Mouse (Mus musculus): ENCODE data around the gene Hsp90ab1. TPM values are rescaled to one million over a fixed set of nuclear protein-coding genes. Genes with fewer than 3 reads are reported as not detected.

The Hsp90ab1 gene
- total RNA-seq, 2 experiments from 2014 or later = 1,675 to 1,723 TPM

- DNase-seq (ENCODE audit: extremely low spot score in 1 of 2, low spot score in 2 of 2) = peak; percentile 64 to 65
- intact Hi-C loops (cut with DNase I) = no loop called here
These were observed 24.2 kb downstream of the Hsp90ab1 start for GRCm38 (mm10) chr17:45548541-45549512.

GRCm38 (mm10) chr17:45547461-45548190 lies 25.4 kb downstream of the Hsp90ab1 start:
- no peak for DNase-seq (ENCODE audit: extremely low spot score in 1 of 2, low spot score in 2 of 2)
- intact Hi-C loops (cut with DNase I) = no loop called here

- intact Hi-C loops (cut with DNase I) = no loop called here
- DNase-seq (ENCODE audit: extremely low spot score in 1 of 2, low spot score in 2 of 2) = peak in 1 of 2 experiments; percentile 22
These were observed 26.1 kb downstream of the Hsp90ab1 start for GRCm38 (mm10) chr17:45546941-45547340.

DNA sequence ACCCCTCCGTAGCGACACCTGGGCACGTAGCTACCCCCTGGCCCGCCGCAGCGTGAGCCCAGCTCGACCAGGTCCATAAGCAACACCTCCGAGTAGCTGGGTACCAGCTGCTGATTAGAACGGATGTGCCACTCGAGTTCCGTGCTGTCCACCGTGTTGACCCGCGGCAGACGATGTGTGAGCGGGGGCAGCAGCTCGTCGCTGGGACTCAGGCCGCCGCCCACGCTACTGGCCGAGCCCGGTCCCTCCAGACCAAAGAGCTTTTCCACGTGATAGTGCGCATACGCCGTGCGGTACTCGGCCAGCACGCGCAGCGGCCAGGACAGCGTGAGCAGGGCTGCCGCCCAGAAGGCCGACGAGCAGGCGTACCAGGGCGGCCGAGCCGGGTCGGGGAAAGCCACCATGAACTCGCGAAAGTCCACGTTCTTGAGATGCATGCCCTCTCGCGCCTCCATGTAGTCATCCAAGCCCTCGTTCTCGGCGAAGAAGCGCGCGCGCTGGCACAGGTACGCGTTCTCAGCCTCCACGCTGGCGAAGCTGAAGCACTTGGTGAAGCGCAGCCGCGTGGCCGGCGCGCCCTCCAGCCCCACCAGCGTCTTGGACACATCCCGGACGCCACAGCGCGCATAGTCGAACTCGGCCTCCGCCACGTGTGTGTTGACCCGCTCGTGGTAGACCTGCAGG lies 27.7 kb downstream of the Hsp90ab1 start:
- DNase-seq (ENCODE audit: extremely low spot score in 1 of 2, low spot score in 2 of 2) = peak in 1 of 2 experiments; percentile 46
- intact Hi-C loops (cut with DNase I) = no loop called here

- intact Hi-C loops (cut with DNase I) = no loop called here
These were observed 28.2 kb downstream of the Hsp90ab1 start for GRCm38 (mm10) chr17:45544873-45545277.

DNA sequence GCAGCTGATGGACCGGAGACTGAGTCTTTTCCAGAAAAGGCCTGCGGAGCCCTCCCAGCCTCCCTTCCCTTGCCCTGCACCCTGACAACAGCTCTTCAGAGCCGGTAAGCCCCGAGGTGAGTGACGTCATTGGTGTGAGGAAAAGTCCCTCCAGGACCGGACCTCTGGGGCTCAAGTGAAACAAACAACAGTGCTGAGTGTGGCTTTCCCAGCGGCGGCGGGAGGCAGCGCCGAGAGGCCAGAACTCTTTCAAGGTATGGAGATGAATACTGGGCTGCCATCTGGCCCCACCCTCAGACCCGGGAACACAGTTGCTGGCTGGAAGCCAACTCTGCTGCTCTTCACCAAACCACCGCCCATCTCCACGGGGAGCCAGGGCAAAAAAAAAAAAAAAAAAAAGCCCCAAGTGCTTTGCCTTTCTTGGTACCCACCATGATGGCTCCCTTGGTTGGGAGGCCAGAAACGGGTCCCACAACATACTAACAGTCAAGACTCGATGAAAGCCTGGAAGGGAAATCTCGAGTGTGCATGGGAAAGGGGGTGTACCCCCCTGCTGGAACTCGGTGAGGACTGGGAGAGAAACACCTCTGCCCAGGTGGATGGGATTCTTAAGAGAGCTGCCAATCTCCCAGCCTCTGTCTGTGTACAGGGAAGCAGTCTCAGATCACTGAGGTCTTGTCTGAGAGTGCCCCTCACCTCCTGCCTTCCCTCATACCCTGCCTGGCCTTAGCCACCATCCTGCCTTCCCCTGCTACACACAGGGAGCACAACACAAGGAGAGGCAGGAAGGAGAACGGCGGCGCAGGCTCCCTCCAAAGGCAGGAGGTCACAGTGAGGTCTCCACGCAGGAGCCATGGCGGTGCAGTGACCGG lies 28.8 kb downstream of the Hsp90ab1 start:
- intact Hi-C loops (cut with DNase I) = no loop called here
- peak in 1 of 2 experiments; percentile 61 for DNase-seq (ENCODE audit: extremely low spot score in 1 of 2, low spot score in 2 of 2)

More at GRCm38 (mm10) chr17:45544873-45545277, 28.2 kb downstream of the Hsp90ab1 start:
- peak in 1 of 2 experiments; percentile 47 for DNase-seq (ENCODE audit: extremely low spot score in 1 of 2, low spot score in 2 of 2)

- DNase-seq (ENCODE audit: extremely low spot score in 1 of 2, low spot score in 2 of 2) = peak in 1 of 2 experiments; percentile 20
- intact Hi-C loops (cut with DNase I) = no loop called here
These were observed 30.0 kb downstream of the Hsp90ab1 start for GRCm38 (mm10) chr17:45543115-45543514.

DNA sequence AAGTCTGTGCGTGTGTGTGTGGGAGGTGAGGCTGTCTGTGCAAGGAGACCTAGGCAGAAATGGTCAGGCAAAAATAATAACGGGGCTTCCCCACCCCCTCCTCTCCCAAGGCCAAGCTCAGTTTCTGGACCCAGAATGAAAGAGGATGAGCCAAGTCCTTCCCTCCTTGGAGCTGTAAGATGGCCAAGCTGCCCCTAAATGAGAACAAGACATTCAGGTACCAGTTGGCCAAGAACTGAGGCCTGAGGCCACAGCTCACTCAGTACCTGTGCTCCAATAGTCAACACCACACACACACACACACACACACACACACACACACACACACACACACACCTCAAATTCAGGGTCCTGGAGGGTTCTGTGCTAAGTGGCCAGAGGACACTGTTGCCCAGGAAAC lies 30.4 kb downstream of the Hsp90ab1 start:
- intact Hi-C loops (cut with DNase I) = no loop called here
- no peak for DNase-seq (ENCODE audit: extremely low spot score in 1 of 2, low spot score in 2 of 2)

DNA sequence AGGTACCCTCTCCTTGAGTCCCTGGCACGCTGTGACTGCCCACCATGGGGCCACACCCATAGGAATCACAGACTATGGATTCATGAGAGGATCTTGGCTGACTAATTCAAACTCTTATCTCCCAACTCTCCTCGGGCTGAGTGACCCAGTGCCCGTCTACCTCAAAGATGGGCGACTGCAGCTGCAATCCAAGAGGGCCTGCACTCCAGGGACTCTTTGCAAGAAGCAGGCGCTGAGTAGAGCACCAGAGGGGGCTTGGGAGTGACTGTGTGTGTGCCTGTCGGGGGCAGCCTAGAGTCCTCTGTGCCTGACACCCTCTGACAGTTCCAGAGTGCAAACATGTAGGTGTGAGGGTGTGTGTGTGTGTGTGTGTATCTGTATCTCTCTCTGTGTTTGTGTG lies 30.9 kb downstream of the Hsp90ab1 start:
- intact Hi-C loops (cut with DNase I) = no loop called here
- DNase-seq (ENCODE audit: extremely low spot score in 1 of 2, low spot score in 2 of 2) = peak in 1 of 2 experiments; percentile 22

DNA sequence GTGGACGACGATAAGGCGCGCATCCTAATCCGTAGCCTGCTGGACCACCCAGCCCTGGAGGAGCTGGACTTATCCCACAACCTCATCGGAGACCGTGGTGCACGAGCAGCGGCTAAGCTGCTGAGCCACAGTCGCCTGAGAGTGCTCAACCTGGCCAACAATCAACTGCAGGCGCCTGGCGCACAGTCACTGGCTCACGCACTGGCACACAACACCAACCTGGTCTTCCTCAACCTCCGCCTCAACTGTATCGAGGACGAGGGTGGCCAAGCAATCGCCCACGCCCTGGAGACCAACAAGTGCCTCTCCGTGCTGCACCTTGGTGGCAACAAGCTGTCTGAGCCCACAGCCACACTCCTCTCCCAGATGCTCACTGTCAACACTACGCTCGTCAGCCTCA lies 33.4 kb downstream of the Hsp90ab1 start:
- intact Hi-C loops (cut with DNase I) = no loop called here
- DNase-seq (ENCODE audit: extremely low spot score in 1 of 2, low spot score in 2 of 2) = peak in 1 of 2 experiments; percentile 28

GRCm38 (mm10) chr17:45538394-45538793 lies 34.7 kb downstream of the Hsp90ab1 start:
- no peak for DNase-seq (ENCODE audit: extremely low spot score in 1 of 2, low spot score in 2 of 2)

GRCm38 (mm10) chr17:45536264-45536663 lies 36.8 kb downstream of the Hsp90ab1 start:
- DNase-seq (ENCODE audit: extremely low spot score in 1 of 2, low spot score in 2 of 2) = peak in 1 of 2 experiments; percentile 20
- intact Hi-C loops (cut with DNase I) = no loop called here

More at GRCm38 (mm10) chr17:45538394-45538793, 34.7 kb downstream of the Hsp90ab1 start:
- intact Hi-C loops (cut with DNase I) = no loop called here

GRCm38 (mm10) chr17:45532896-45533295 lies 40.2 kb downstream of the Hsp90ab1 start:
- intact Hi-C loops (cut with DNase I) = no loop called here
- DNase-seq (ENCODE audit: extremely low spot score in 1 of 2, low spot score in 2 of 2) = peak in 1 of 2 experiments; percentile 36

DNA sequence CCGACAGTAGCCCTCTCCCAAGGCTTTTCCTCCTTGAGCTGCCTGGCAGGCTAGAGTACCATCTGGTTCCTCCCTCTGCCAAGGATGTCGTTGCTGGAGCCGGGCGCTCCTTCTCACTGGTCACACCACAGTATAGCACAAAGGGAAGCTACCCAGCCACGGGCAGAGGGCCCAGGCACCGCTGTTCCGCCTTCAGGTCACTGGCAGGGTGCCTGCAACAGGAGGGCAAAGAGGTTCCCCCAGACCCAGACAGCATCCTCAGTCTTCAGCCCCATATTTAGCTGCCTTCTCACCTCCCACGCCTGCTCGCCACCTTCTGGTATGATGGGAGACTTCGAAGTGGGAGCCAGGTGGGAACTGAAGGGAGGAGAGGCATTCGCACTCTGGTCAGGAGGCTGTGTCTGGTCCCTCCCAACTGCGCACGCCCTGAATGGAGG lies 42.7 kb downstream of the Hsp90ab1 start:
- DNase-seq (ENCODE audit: extremely low spot score in 1 of 2, low spot score in 2 of 2) = peak; percentile 61 to 74
- intact Hi-C loops (cut with DNase I) = no loop called here

- intact Hi-C loops (cut with DNase I) = no loop called here
- DNase-seq (ENCODE audit: extremely low spot score in 1 of 2, low spot score in 2 of 2) = no peak
These were observed 46.5 kb downstream of the Hsp90ab1 start for GRCm38 (mm10) chr17:45526571-45526970.

DNA sequence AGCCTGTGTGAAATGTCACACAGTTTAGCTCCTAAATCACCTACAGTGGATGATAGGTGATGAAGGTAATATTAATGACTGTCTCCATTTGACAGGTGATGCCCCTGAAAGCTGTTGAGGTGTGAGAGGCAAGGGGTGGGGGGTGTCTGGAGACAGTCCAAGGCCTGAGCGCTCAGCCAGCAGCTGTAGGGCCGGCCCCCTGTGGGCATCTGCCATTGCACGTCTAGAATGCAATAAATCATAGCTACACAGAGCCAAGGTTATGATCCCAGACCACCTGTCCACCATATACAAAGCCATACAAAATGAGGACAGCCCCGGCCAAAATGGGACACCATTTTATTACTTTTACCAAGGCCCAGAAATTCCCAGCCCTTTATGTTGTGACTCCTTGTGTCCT lies 48.1 kb downstream of the Hsp90ab1 start:
- DNase-seq (ENCODE audit: extremely low spot score in 1 of 2, low spot score in 2 of 2) = peak in 1 of 2 experiments; percentile 21
- intact Hi-C loops (cut with DNase I) = no loop called here

DNA sequence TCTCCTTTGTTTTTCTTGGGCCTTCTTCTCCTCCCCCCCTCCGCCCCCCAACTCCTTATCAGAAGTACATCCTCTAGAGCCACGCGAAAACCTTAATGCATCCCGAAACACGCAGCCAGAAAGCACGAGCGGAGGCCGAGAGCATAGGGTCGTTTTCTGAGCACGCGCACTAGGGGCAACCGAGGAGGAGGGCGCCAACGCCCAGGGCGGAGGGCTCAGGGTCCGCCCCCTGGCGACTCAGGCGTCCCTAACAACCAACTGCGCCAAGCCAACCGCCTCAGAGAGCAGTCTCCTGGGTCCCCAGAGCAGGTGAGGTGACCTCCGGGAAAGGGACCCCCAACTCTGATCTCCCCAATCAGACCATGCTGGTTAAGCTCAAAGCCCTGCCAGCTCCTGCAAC lies 49.8 kb downstream of the Hsp90ab1 start, which contains the start of gene Tcte1:
TSS of gene Tcte1 (plus strand) at position 172 of the 400 bp plus-strand sequence.
- intact Hi-C loops (cut with DNase I) = no loop called here
- peak in 1 of 2 experiments; percentile 56 for DNase-seq (ENCODE audit: extremely low spot score in 1 of 2, low spot score in 2 of 2)

GRCm38 (mm10) chr17:45520136-45520535 lies 52.9 kb downstream of the Hsp90ab1 start:
- intact Hi-C loops (cut with DNase I) = no loop called here
- DNase-seq (ENCODE audit: extremely low spot score in 1 of 2, low spot score in 2 of 2) = peak in 1 of 2 experiments; percentile 30

All from left cerebral cortex, postnatal 10 days (tissue).